ENCODE assay signal across 27 mouse cellular contexts in the genomic region with DNA sequence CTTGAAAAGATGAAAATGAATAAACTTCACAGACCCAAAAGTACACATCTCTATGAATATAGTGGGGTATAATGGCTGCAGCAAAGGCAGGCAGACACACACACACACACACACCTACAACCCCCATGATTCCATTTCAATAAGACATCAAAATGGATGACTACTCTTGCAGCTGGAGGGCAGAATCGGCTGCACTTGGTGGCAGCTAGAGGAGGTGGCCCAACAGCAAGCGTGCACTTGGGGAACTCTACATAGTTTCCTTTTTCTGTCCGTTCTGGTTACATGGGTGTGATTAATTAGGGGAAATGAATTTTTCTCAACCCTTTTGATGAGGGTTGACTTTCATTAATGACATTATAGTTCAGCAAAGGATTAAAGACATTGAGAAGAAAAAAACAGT.
"Had no signal": no experiment of that assay in that cellular context is flagged by ENCODE, and none has a peak within 500 bp of the region (broad histone marks: within the 10 kb centered on the region; RNA-seq: fewer than 3 reads in every experiment).

No protein-coding gene starts in this region.

- ATAC-seq: hindbrain, embryonic 16.5 days; inflammation-experienced regulatory T-cells, adult 6 months; intestine, embryonic 15.5 days; intestine, postnatal 0 days; liver, embryonic 12.5 days had no signal

- H3K4me1 ChIP-seq: intestine, embryonic 15.5 days; liver, embryonic 12.5 days had no signal

- DNase-seq: gastrocnemius, adult 2 months; gastrocnemius, postnatal 10 days; gastrocnemius, postnatal 25 days; heart, adult 18-20 months; heart, postnatal 10 days; heart, postnatal 36 days; kidney, adult 18-20 months; kidney, adult 8-10 months; kidney, postnatal 10 days; kidney, postnatal 25 days; kidney, postnatal 4 days; layer of hippocampus, postnatal 36 days; left cerebral cortex, postnatal 4 days had no signal

- H3K4me3 ChIP-seq: gastrocnemius, adult 2 months; heart, embryonic 10.5 days; heart, embryonic 12.5 days; hindbrain, embryonic 10.5 days; hindbrain, embryonic 12.5 days; intestine, embryonic 15.5 days; layer of hippocampus, adult 2 months; limb, embryonic 13.5 days; limb, embryonic 15.5 days; liver, embryonic 12.5 days had no signal

- H3K9ac ChIP-seq: heart, embryonic 12.5 days; hindbrain, embryonic 12.5 days; hindbrain, embryonic 14.5 days; intestine, embryonic 15.5 days; limb, embryonic 13.5 days; limb, embryonic 15.5 days; liver, embryonic 12.5 days; liver, embryonic 14.5 days had no signal

- H3K27ac ChIP-seq: gastrocnemius, adult 2 months; hindbrain, embryonic 10.5 days; hindbrain, embryonic 12.5 days; hindbrain, embryonic 14.5 days; intestine, embryonic 15.5 days; layer of hippocampus, adult 2 months; limb, embryonic 13.5 days; limb, embryonic 15.5 days; liver, embryonic 12.5 days; liver, embryonic 14.5 days had no signal

- H3K36me3 ChIP-seq: heart, embryonic 10.5 days; heart, embryonic 12.5 days; hindbrain, embryonic 10.5 days; hindbrain, embryonic 12.5 days; intestine, embryonic 15.5 days; limb, embryonic 13.5 days; limb, embryonic 15.5 days; liver, embryonic 12.5 days had no signal

- H3K27me3 ChIP-seq: heart, embryonic 12.5 days; hindbrain, embryonic 12.5 days; intestine, embryonic 15.5 days; limb, embryonic 13.5 days; limb, embryonic 15.5 days; liver, embryonic 12.5 days had no signal
